Mouse (Mus musculus): ENCODE data around the gene Bend3.

DNA sequence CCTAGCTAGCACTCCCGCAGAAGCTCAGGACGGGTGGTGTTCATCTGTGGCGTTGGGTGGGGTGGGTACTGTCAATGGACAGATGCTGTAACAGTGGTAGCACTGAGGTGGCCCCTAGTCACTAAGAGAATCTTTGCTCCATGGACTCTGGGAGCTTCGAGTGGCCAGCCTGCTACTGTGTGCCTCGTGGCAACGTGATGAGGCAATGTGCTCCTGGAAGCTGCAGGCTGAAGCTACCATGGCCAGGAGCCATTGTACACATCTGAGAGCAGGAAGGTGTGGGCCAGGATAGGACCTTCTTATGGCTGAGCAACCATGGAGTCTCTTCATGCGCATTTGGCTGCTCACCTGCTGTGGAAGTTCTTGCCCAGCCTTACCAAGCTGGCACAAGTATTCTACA, 30.6 kb downstream of the Bend3 start:
- TF ChIP-seq POLR2A (IDR thresholded peaks at IDR 0.05; ENCODE audit: extremely low read depth, insufficient read depth, low read length) (no peak), CTCF (IDR thresholded peaks at IDR 0.05; ENCODE audit: extremely low read depth, insufficient read depth, low read length) (no peak)

Data from cortical plate, adult 2 months (tissue).